Mouse (Mus musculus): ENCODE measurements at regions not wholly inside any gene's neighbourhood (a gene's known extent, or its start where the extent isn't known, plus 50 kb on each side); places are given as distances from the start of the nearest gene placed in this dataset.

- DNase-seq (ENCODE audit: low spot score in 2 of 2) = no peak
Observed at GRCm38 (mm10) chrX:163812431-163812830, 51.3 kb upstream of the Rnf138rt1 start.

- no peak for DNase-seq (ENCODE audit: low spot score in 2 of 2)
Observed at GRCm38 (mm10) chrX:163814806-163815205, 53.7 kb upstream of the Rnf138rt1 start.

DNA sequence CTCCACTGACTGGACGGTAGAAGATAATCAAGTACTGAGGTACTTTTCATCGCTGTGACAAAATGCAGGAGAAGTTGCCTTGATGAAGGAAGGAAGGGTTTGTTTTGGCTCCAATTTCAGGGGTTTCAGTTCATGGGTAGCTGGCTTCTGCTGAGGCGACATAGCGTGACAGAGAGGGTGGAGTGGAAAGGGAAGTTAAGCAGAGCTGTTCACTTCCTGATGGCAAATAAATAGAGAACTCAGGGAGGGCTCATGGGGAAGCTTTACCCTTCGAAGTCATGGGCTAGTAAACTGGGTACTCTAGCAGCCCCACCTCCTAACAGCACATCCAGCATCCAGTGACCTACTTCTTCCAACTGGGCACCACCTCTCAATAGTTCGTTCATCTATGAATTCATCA, 61.2 kb upstream of the Rnf138rt1 start:
- no peak for DNase-seq (ENCODE audit: low spot score in 2 of 2)

DNA sequence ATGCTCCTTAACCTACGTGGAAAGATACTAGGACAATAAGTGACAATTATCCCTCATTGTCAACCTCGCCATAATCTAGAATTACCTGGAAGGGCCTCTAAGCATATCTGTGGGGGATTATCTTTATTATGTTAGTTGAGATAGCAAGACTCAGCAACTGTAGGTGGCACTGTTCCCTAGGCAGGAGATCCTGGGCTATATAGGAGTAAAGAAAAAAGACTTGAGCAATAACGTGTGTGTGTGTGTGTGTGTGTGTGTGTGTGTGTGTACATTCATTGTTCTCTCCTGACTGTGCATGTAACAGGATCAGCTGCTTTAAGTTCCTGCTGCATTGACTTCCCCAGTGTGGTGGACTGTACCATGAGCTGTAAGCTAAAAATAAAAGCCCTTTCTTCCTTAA, 66.3 kb upstream of the Rnf138rt1 start:
- DNase-seq (ENCODE audit: low spot score in 2 of 2) = no peak

DNA sequence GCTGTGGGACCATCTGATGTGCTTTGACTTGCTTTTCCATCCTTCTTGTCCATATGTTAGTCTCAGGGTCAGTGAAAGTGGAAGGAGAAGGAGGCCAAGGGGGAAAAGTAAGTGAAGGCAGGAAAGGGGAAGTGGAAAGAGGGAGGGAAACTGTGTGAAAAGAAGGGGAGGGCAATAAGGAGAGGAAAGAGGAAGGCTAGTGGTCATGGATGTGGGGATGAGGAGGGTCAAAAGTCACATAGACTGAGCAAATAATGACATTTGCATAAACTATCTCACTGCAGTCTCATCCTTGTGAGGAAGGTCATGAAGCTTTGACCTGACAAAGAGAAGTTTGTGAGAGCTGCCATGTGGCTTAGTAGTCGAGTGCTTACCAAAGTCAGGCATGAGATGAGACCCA, 63.4 kb upstream of the Ap1s2 start:
- no peak for DNase-seq (ENCODE audit: low spot score in 2 of 2)

DNA sequence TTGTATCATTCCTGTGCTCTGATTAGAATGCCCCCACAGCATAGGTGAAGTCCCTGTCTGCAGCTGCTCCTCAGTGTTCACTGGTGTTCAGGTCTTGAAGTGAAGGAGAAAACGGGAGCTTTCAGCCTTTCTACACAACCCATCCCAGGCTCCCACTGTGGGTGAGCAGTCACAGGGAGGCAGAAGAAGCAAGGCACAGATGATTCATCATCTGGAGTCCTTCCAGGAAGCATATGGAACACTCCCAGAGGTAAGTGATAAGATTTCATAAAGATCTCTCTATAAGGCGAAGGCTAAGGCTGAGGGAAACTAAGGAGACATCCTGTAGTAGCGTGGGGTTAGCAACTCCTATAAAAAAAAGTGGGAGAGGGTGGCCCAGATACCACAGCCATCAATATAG, 61.9 kb upstream of the Ap1s2 start:
- DNase-seq (ENCODE audit: low spot score in 2 of 2) = no peak

DNA sequence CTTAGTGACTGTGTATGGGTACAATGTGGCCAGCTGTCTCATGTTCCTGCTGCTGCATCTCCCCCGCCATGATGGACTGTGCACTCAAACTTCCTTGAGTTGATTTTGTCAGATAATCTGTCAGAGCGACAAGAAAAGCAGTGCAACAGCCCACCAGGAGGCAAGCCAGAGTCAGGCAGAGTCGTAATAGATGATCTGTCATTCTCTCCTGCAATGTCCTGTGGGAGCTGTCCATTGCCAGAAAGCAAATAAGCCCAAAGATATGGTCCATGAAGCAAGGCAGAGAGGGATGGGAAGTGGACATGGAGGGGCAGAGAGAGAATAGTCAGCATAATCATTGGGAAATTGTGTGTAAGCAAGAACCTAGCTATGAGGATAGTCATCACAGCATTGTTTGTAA, 61.2 kb upstream of the Ap1s2 start:
- no peak for DNase-seq (ENCODE audit: low spot score in 2 of 2)

DNA sequence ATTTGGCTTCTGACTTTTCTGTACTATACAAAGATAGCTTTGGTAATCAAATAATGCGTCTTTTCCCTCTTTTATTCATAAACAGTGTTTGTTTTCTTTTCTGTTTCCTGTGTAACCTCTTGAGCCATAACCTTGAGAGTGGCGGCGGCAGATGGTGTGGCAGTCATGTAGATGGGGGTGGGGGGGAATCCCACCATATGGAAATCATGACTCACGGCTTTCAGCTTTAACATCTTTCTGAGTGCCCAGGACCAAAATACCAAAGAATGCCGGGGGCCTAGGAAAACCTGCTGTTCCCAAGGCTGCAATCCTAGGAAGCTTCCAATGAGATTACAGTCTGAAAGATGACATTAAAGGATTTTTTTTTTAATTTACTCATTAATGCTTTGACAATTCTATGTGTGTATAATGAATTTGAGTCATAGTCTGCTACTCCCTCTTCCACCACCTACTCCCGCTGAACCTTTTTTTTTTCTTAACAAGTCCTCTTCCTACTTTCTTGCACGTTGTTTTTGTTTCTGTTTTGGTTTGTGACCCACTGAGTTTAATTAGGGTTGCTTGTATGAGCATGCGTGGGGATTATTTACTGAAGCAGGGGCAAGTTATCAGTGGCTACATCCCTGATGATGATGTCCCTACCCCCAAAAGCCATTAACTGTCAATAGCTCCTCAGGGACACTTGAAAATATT, 60.2 kb upstream of the Ap1s2 start:
- DNase-seq (ENCODE audit: low spot score in 2 of 2) = peak in 1 of 2 experiments; percentile 11

DNA sequence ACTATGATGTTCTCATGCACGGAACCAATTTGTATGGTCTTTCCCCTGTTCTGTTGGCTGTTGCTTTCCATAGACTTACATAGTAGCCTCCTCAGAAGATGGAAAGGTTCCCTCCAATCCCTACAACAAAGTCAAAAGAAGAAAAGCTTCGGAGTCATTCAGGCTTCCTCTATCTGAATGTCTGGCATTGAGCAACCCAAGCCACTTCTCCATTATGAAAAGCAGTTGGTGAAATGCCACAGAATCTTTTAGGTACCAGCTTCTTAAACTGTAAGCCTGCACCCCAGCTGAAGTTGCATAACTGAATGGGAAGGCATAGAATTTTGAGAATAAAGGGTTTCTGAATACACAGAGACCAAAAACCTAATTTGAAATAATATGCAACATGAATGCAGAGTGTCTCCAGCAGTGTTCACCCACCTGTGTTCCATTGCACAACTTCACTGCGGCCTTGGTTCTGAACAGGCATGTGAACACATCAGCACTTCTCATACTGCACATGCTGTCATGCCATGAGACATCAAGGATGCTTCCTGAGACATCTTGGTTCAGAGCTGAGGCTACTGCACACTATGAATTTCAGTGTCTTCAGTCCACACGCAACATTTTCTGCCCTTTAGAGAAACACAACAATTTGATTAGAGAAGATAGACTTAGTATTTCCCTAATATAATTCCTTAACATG, 57.8 kb upstream of the Ap1s2 start:
- no peak for DNase-seq (ENCODE audit: low spot score in 2 of 2)

DNA sequence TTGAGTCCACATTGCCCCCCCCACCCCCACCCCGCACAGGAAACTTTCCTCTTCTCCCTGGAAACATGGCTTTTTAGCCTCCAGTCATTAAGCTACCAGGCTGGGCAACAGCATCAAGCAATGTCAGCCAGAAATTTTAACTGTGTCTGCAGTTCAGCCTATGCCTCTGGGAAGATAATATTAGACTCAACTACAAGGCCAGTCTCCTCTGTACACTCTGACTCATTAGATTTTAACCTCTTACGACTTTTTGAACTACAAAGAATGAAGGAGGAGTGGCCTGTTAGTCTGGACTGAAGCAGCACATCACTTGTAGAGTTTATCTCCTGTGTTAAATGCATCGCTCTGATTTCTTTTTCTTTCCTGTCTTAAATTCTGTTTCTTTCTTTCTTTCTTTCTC, 50.3 kb upstream of the Ap1s2 start:
- DNase-seq (ENCODE audit: low spot score in 2 of 2) = no peak

All from cerebellum, postnatal 4 days (tissue).